Mouse (Mus musculus): ENCODE measurements around the gene Prep.
"Not testable (repeated sequence)": the region's sequence is repeated elsewhere in the genome, so short reads cannot be mapped to it uniquely, and the experiment has no call there.

The Prep gene

DNA sequence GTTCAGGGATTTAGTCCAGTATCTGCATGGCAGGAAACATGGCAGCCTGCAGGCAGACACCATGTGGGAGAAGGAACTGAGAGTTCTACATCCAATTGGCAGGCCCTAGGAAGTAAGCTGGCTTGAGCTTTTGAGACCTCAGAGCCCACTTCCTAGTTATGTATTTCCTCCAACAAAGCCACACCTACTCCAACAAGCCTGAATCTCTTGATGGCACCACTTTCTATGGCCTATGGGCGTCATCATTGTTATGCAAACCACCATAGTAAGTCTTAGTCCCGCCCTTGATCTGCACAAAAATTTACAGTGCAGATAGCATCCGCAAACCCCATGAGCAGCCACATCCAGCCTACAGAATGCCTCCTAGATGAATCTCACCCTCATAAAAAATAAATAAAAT lies 54.6 kb downstream of the Prep start:
- DNase-seq = no peak

DNA sequence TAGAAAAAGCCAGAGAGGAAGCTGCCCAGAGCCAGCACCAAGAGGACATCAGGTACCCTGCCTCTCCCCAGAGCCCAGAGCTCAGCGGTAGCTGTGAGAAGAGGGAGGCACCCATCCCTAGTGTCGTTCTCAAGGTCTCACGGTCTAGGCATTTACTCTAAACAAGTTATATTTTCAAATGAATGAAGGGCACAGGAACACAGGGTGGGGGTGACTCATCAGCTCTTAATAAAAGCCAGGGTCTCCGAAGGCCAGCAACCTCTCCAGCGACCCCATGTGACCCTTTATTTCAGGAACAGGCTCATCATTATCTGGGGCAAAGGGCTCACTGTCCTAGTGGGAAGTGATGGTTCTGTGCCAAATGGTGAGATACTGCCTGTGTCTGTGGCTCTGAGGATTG lies 55.5 kb downstream of the Prep start:
- no peak for DNase-seq

DNA sequence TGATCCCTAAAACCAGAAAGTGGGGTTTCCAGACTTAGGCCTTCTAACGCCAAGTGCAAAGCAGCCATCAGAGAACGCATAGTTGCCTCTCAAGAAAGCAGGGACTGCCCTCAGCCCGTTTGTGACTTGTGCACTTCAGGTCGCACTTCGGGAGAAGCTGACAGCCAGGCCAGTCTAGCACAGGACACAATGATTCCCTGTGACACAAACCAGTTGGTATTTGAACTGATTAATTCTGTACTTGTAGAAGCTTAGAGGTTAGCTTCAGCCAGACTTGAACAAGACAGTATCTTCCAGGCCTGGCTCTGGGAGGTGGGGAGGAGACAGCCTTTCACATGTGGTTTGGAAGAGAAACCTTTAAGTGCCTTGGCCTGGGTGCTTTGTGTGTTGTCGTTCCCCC lies 56.0 kb downstream of the Prep start:
- no peak for DNase-seq

DNA sequence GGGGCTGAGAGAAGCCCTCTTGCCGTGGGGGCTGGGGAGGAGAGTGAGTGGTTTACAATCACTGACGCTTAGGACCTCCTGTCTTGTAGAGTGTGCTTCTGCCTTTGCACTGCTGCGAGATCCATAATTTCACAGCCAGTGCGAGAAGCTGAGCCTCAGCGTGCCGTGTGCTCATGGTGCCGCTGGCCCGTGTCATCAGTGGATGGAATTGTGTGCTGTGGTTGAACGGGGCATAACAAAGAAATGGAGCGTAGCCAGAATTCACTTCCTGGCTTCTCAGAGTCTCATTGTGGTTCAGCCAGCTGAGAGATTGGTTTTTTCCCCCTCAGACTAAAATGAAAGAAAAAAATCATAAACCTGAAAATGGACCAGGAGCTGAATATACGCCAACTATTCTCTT lies 62.1 kb downstream of the Prep start:
- DNase-seq = no peak

DNA sequence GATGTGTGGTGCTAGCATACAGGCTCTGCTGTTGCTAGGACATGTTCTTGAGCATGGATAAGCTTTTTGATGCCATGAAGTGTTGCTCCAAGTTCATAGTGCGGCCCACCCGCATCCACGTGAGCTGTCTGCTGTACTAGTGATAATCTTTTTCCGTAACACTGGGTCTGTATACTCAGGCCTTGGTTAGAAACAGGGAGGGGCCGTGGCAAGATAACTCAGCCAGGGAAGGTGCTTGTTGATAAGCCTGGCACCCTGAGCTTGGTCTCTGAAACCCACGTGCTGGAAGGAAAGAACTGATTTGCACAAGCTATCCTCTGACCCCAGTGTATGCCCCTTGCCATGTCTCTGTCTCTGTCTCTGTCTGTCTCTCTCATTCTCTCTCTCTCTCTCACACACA lies 63.0 kb downstream of the Prep start:
- DNase-seq = no peak

DNA sequence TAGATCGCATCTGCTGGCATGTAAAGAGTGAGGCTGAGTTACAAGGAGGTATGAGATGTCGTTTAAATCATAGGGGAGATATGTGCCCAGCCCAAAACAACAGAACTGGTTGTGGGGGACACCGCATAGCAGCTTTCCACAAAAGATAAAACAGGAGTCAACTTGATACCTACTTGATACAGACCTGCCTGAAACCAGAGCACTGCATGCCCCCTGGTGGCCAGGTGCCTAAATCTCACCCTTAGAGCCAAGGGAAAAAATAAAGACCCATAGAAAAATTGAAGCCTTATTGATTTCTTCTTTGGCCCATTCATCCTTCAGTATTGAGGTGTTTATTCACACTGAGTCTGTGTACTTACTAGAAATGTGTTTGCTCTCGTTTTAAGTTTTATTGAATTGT lies 65.4 kb downstream of the Prep start:
- peak; percentile 11 for DNase-seq

DNA sequence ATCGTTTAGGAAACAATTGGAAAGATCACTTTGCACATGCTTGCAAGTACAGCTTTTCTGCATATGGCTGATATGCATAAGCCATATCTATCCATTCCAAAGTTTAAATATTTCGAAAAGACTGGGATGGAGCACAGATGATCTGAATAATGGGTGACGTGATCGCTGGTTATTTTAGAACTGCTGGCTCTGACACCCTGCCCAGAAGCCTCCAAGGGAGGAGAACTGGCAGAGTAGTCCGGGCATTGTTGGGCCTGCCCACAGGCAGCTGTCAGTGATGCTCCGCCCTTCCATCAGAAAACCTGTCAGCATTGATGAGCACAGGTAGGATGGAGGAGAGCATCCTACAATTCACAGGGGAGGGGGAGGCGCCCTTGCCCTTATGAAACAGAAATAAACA lies 69.8 kb downstream of the Prep start:
- no peak for DNase-seq

DNA sequence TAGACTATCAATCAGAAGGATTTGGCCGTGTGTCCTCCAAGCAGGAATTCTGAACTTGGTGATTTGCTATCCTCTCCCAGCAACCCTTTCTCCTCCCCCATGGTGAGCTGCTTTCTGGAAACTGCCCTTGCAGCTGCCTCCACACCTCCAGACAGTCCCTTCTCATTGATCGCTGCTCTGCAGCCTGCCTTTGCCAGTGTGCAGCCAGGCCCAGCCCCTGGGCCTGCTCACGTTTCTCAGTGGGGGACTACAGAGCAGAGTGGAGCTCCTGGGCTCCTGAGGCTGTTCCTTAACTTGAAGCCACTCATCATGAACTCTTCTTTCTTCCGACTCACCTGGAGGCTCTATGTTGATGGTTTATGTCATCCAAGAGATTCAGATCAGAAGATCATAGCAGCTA lies 72.9 kb downstream of the Prep start:
- DNase-seq = no peak

DNA sequence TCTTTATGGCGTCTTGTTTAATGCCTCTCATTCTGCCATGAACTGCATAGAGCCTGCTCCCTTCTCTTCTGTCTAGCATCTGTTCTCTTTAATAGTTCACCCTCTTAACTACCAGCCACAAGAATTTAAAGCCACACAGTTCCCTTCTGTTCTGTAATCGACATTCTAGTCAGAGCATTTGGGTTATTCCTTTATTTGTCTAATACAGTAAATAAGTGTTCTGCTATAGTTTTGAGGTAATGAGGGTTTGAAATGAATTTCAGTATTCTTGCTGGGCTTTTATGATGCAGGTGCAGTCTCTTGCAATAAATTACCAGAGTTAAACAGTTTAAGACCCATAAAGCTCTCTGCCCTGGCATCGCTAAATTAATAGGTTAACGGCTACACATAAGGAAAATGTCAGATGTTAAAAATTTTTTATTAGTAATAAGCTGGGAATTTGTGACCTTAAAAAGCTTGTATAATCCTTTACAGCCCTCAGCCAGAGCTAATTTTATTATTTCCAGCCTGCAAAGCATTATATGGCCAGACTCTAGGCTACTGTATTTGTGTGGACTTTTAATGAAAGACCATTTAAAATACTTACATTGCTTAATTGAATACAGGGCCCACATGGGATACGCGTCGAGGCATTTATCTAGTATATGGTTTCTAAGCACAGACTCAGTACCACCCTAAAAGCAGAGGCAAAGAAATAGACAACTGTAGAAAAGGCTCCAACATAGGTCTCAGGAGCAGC lies 73.6 kb downstream of the Prep start:
- DNase-seq = no peak

DNA sequence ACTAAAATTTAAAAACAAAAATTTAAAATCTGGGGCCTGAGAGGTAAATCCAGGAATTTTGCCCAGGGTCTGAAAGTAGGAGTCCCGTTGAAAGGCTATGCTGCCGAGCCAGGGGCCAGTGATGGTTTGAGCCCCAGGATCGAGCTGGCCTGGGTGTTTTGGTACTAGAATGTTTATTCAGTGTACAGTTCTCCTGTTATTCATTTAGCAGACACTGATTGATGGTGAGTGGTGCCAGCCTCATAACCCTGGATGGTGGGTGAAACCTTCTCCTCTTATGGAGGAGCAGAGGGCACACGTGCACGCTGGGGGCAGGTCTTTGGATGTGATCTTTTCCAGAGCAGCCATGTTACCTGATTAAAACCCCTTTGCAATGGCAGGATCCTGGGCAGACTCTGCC lies 75.4 kb downstream of the Prep start:
- DNase-seq = no peak

DNA sequence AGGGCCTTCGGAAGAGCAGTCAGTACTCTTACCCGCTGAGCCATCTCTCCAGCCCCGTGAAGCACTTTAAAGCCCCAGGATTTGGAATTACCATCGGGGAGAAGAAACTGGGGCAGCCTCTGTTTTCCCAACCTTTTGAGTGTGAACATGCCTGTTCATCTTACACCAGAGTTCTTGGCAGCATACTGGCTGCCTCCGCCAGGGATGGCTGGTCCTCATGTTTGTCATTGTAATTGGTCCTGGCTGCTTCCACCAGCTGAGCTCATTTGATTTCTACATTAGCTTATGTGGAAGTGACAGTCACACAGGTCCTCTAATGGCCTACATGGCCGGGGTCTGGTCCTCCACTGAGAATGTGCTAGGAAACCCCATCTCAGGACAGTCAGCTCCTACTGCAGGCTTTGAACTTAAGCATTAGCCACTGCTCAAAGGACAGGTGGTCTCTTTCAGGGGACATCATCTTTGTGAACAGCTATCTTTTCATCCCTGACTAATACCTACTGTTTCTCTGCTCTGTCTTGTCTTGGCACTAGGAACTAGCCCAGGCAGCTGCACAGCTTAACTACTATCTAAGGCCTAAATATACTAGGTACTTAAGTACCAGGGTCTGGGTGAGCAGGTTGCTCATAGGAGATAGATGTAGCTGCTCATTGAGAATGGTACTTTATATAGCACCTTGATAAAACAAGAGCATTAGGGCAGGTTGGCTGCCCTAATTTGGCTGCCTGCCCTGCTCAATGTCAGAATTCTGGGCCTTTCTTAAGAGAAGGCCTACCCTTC lies 77.2 kb downstream of the Prep start:
- DNase-seq = no peak

DNA sequence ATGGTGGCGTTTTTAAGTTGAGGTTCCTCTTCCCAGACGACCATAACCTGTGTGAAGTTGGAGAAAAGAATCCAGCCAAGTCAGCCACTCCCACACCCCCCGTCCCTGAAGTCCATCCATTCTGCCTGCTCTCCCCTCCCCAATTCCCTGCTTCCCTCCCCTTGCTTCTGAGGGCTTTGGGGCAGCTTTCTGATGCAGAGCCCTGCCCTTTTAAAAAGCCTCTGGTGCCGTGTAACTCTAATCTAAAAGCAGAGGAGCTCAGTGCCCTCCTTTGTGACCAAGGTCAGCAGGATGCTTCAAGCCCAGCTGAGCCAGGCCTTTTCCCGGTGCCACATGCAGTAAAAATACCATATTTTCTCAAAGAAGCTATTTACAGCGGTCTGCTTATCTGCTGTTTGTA lies 79.8 kb downstream of the Prep start:
- DNase-seq = no peak

DNA sequence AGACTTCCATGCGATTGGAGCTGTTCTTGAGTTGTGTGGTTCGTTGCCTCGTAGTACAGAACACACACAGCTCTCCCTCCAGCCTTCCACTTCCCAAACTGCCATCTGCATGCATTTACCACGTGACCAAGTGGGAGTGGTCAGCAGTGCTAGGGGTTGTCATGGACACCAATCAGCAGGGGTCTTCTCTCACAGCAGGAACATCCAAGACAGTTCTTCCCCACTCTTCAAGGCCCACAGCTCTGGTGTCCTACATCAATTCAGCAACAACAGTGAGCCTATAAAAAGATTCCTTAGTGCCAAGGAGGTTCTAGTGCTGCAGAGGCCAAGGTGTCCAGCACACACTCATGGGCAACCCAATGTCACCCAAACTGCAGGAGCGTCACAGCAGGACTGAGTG lies 84.1 kb downstream of the Prep start:
- no peak for DNase-seq

DNA sequence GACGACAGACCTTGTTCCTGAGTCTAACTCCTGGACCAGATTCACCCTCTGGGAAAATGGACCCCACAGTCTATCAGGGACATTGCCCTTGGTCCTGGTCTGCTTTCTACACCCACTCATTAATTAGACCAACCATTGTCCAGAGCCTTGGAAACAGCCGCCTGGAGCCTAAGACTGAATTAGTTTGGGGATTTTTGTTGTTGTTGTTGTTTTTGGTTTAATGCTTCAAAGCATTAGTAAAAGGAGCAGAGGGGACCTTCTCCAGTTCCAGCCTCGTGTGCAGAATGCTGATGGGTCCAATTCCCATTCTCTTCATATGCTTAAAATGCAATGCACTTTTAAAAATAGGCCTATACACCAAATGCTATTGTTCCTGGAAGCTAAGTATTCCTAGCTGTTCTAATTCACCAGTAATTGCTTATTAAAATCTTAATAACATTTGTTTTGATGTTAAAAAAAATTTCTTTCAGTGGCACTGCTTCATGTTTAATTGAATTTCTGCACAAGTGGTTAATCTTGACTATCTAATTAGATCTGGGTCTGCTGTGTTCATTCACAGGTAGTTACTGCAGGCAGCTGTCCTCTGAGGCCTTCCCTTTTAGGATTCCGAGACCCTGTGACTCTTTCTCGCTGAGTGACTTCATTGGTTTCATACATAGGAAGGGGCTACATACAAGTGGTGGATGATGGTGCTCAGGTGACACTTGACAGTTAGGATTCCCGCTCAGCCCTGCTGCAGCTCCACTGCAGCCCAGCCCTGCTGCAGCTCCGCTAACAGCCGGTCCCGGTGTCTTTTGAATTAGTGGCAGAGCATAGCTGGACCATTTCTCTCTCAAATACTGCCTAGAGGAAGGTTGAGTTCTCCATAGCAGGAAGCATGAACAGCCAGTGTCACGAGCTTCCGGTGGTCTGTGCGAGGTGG lies 85.0 kb downstream of the Prep start:
- no peak for DNase-seq

DNA sequence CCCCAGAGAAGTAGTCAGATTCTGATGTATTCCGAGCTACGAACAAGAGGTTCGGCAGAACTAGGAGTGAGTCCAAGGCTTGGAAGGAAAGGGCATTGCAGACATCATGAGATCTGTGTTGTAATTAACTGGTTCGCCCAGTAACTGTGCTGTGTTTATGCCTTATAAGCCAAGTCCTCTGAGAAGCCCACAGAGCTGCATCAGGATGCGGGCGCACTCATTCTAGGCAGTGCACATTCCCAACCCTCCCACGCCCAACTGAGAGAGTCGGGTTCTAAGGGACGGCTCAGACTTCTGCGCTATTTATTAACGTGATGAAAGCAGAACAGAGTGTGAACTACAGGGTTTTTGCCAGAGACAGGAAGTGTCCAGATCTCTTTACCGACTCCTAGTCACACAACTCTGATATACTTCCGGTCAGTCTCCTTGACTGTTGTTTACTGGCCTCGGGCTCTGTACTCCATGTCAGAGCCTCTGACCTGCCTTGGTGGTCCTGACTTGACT lies 87.6 kb downstream of the Prep start:
- no peak for DNase-seq

DNA sequence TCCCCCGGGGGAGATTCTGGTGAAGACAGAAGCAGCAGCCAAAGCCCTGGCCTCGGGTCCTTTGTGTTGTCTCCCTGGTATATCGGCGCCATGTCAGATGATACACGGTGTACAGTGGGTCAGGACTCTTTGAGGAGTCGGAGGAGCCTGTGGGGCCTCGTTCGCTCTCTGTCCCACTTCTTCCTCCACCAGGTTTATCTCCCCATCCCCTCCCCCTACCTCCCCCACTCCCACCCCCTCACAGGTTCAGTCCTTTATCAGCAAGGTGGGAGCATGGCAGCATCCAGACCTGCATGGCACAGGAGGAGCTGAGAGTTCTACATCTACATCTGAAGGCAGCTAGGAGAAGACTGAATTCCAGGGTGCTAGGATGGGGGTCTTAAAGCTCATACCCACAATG lies 98.8 kb downstream of the Prep start:
- DNase-seq = no peak

DNA sequence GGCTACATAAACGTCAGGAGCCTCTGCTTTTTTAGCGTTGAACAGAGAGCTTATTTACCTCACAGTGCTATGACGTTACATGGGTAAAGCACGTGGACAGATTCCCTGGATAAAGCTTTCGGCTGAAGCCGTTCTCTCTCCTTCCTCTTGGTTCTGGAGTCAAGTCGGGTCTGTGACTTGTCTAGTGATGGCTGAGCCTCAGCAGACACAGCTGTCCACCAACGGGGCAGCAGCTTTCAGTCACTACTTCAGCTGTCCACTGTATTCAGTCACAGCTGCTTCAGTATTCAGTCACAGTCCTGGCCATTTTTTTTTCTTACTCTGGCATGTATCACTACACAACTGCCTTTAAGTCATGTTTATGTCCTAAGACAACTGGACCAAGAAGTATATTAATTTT lies 106.9 kb downstream of the Prep start:
- DNase-seq = no peak

DNA sequence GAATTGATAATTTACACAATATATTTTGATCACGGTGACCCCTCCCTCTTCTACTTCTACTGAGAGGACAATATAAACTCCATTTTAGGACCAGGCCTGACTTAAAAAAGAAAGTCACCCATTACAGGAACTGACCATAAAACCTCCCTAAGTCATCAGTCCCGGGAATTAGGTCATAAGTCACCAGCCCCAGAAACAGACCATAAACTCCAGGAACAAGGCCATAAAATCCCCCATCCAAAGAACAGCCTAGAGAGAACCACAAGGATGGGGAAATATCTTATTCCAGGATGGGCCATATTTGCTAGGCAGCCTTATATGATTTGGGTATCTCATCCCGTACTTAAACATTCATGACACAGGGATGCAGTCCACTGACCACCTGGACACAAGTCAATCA lies 107.3 kb downstream of the Prep start:
- DNase-seq = no peak

DNA sequence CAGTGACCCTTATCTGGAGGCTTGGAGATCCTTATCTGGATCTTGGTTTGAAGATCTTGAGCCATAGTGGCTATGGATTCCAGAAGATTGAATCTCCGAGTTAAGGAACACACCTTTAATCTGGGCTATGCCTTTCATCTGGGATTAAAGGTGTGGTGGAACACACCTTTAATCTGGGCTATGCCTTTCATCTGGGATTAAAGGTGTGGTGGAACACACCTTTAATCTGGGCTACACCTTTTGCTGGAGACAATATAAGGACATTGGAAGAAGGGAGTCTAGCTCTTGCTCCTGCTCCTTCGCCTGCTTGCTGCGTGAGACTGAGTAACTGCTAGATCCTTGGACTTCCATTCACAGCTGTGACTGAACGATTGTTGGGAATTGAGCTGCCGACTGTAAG lies 110.8 kb downstream of the Prep start, which contains the start of gene Popdc3:
Gene Popdc3 (plus strand): TSS at position 301 of the 400 bp plus-strand sequence.
- not testable (repeated sequence) for DNase-seq

DNA sequence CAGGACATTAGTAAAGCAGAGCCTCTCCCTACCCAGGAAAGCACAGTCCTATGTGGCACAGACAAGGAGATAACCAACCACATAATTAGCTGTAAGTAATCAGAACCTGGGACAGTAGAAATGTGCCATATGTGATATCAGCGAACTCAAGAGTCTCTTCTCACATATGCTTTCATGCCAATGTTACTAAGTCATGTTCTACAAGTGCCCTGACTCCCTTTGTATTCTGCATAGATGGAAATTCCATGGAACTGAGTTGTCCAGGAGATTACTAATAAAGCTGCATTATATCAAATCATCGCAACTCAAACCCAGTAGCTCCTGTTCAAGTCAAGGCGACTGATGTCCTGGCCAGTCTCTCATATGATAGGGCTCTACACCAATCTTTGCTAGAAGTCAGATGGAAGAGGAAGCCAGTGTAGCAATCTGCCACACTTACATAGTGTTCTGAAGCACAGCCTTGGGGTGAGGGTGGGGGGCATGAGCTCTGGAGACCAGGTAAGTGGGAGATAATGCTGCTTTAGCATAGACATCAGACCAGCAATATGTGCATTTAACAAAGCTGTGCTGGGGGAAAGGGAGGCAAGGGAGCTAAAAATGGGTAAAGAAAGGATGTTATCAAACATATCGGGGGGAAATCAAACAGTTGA lies 113.8 kb downstream of the Prep start:
- DNase-seq = no peak

DNA sequence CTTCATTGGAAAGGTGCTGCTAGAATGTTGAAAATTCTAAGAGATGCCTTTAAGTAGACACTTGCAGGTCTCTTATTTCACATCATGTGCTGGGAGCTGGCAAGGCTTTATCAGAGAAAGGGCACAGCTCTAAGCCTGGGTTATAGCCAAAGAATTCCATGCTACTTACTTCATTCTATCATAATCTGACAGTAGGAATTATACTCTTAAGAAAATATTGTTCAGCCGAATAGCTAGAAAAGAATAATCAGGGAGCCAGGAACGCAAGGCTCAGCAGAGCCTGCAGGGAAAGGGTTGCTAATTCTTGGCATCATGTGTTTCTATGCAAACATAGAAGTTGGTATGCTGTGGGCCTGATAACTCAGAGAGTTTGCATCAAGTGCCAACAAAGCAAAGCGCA lies 114.3 kb downstream of the Prep start:
- DNase-seq = no peak

DNA sequence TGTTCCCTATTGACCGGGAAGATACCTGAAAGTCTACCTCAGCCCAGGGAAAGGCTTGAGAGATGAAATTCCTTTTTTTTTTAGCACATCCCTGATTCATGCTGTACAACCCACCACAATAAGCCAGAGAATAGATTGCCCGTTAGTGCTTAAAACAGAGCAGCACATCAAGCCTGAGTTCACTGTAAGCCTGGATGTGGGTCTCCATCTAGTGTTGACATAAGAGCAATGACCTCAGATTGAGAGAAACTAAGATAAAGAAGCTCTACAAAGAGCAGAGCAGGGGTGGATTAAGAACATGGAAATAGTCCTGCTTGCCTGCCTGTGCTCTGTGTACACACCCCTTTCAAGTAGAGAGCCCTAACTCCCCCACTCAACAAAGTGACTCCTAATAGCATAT lies 118.5 kb downstream of the Prep start:
- no peak for DNase-seq

Data from cerebellum, adult 11-12 months (tissue).